In the genomic region with DNA sequence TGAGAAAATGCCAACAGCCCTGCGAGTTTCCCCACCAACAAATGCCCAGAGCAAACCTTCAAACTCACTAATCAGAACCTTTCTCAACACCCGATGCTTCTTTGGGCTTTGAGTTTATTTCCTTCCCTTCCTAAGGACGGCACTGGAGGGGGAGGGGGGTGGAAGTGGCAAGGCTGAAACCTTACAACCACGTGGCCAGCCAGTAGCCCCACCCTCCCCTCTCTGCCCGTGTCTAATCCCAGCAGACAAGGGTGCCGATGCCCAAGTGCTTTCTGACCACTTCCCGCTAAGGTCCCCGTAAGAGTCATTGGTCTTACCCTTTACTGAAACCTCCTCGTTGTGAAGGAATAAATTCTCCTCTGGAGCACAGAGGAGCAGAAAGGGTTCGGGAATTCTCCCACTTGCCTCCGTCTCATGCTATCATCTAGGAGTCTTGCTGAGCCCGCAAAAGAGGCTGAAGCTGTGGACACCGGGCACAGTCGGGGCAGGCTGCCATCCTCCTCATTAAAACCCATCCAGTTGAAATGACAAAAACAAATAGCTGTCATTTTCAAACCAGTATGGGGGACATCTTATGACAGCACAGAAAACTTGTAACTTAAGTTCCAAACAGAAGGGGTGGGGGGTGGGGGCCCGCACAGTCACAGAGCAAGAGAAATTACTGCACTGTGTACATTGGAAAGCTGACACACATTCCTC, we compare ENCODE assay signal across 8 mouse cellular contexts. TPM values are rescaled to one million over a fixed set of nuclear protein-coding genes. Genes with fewer than 3 reads are reported as not detected.
DNase-seq lines count a peak whose midpoint lies in the region; ATAC-seq and TF ChIP-seq lines count a peak whose summit lies in the region.

No protein-coding gene starts in this region.

- WGBS in bone marrow, adult 2 months: 10% methylated on average over 15 of the region's 15 CpGs
- WGBS in intestine, embryonic 16.5 days: 20% methylated on average over 15 of the region's 15 CpGs
- WGBS in liver, embryonic 15.5 days (ENCODE audit: insufficient replicate concordance): 13% methylated on average over 15 of the region's 15 CpGs
- 15% methylated on average over 15 of the region's 15 CpGs for WGBS in neural tube, embryonic 12.5 days

- no peak overlapping the region for H3K27ac ChIP-seq in bone marrow, adult 2 months (ENCODE audit: control insufficient read depth, insufficient read depth, low read depth, low read length, poor library complexity)
- no peak overlapping the region for H3K27ac ChIP-seq in intestine, embryonic 16.5 days (ENCODE audit: low read length)
- H3K27ac ChIP-seq in liver, embryonic 15.5 days (replicated peaks): no peak overlapping the region
- H3K27ac ChIP-seq in neural tube, embryonic 12.5 days: no peak overlapping the region

- no peaks in the 10 kb centered on the region for H3K9me3 ChIP-seq in intestine, embryonic 16.5 days (ENCODE audit: control insufficient read depth, low read length)
- no peaks in the 10 kb centered on the region for H3K9me3 ChIP-seq in liver, embryonic 15.5 days (replicated peaks)
- H3K9me3 ChIP-seq in neural tube, embryonic 12.5 days: no peaks in the 10 kb centered on the region

- H3K4me1 ChIP-seq in bone marrow, adult 2 months (ENCODE audit: control insufficient read depth, insufficient read depth, low read length): no peaks in the 10 kb centered on the region; the same call in 1 of the 2 replicates
- H3K4me1 ChIP-seq in intestine, embryonic 16.5 days (ENCODE audit: control insufficient read depth, insufficient read depth, low read length): peaks cover 26% of the 10 kb centered on the region
- H3K4me1 ChIP-seq in liver, embryonic 15.5 days (replicated peaks): no peaks in the 10 kb centered on the region
- peaks cover 38% of the 10 kb centered on the region for H3K4me1 ChIP-seq in neural tube, embryonic 12.5 days

- peak overlapping the region; percentile 34; the same call in 1 of the 2 replicates for H3K9ac ChIP-seq in intestine, embryonic 16.5 days (ENCODE audit: low read depth, low read length)
- no peak overlapping the region for H3K9ac ChIP-seq in liver, embryonic 15.5 days
- H3K9ac ChIP-seq in neural tube, embryonic 12.5 days: peak overlapping the region; percentile 22; the same call in 1 of the 2 replicates

- peak overlapping the region; percentile 41 for H3K4me2 ChIP-seq in intestine, embryonic 16.5 days (ENCODE audit: low read depth, low read length)
- peak overlapping the region; percentile 50 for H3K4me2 ChIP-seq in liver, embryonic 15.5 days
- H3K4me2 ChIP-seq in neural tube, embryonic 12.5 days (replicated peaks): peak overlapping the region; percentile 59

- H3K4me3 ChIP-seq in bone marrow, adult 2 months (replicated peaks; ENCODE audit: control insufficient read depth, low read depth, low read length): peak overlapping the region; percentile 12
- peak overlapping the region; percentile 20 for H3K4me3 ChIP-seq in intestine, embryonic 16.5 days (ENCODE audit: low read length)
- no peak overlapping the region; the same call in 1 of the 2 replicates for H3K4me3 ChIP-seq in liver, embryonic 15.5 days (replicated peaks)
- H3K4me3 ChIP-seq in neural tube, embryonic 12.5 days: no peak overlapping the region

- TF ChIP-seq POLR2A in bone marrow, adult 2 months (IDR thresholded peaks at IDR 0.05; ENCODE audit: borderline replicate concordance, control insufficient read depth, low read depth, low read length): no peak

- ATAC-seq in granulocyte monocyte progenitor cell, adult 5-6 weeks (replicated peaks; ENCODE audit: poor library complexity, severe bottlenecking): peak; percentile 98
- ATAC-seq in intestine, embryonic 16.5 days: peak; percentile 68
- ATAC-seq in liver, embryonic 15.5 days (ENCODE audit: insufficient read depth): peak; percentile 52; the same call in 1 of the 2 replicates
- ATAC-seq in neural tube, embryonic 12.5 days (ENCODE audit: low FRiP score, low read depth): peak; percentile 75

- H3K27me3 ChIP-seq in intestine, embryonic 16.5 days (replicated peaks; ENCODE audit: control insufficient read depth, insufficient read depth, low read length): no peaks in the 10 kb centered on the region
- no peaks in the 10 kb centered on the region for H3K27me3 ChIP-seq in liver, embryonic 15.5 days
- no peaks in the 10 kb centered on the region for H3K27me3 ChIP-seq in neural tube, embryonic 12.5 days (replicated peaks)

- no peak for TF ChIP-seq CTCF in bone marrow, adult 2 months (IDR thresholded peaks at IDR 0.05; ENCODE audit: control insufficient read depth, insufficient read depth, low read length)

- peak; percentile 22 to 23 for DNase-seq in cerebellum, postnatal 14 days
- DNase-seq in cerebellum, adult 18-20 months: no peak
- no peak for DNase-seq in left cerebral cortex, adult 18-20 months (ENCODE audit: low spot score in 2 of 2)

- H3K36me3 ChIP-seq in intestine, embryonic 16.5 days (ENCODE audit: control insufficient read depth, insufficient read depth, low read length): no peaks in the 10 kb centered on the region
- H3K36me3 ChIP-seq in liver, embryonic 15.5 days (replicated peaks): no peaks in the 10 kb centered on the region
- no peaks in the 10 kb centered on the region for H3K36me3 ChIP-seq in neural tube, embryonic 12.5 days

RNA-seq across cellular contexts. Expression of gene Adgrl2, which starts 30.9 kb away (rescaled TPM):
- polyA plus RNA-seq in bone marrow, adult 2 months (2011; ENCODE audit: insufficient read depth, insufficient read length, low replicate concordance, missing spikeins): 2.4 and 5.5 TPM in 2 replicates
- total RNA-seq in granulocyte monocyte progenitor cell, adult 5-6 weeks (2014; fragmentation: Nextera tagmentation): 5.7 and 10.0 TPM in 2 replicates
- 4.2 and 4.6 TPM in 2 replicates for total RNA-seq in granulocyte monocyte progenitor cell, adult 5-6 weeks (2017)
- 24.4 and 26.8 TPM in 2 replicates for polyA plus RNA-seq in intestine, embryonic 16.5 days (2015; fragmentation: Nextera tagmentation; extraction: Ambion mirVana)
- polyA plus RNA-seq in liver, embryonic 15.5 days (2015; fragmentation: Nextera tagmentation; extraction: Ambion mirVana): 4.4 and 5.4 TPM in 2 replicates
- polyA plus RNA-seq in neural tube, embryonic 12.5 days (2016; fragmentation: Nextera tagmentation; extraction: Ambion mirVana): 100 and 102 TPM in 2 replicates
- 100 to 1,000 TPM; 103 to 109 TPM for total RNA-seq in left cerebral cortex, adult 18-20 months (2021)

Comparison
In these comparisons a context has a peak if more than half of its experiments do, and no peak if none do; other contexts are left out.
1. DNase-seq: peak in cerebellum, postnatal 14 days (2 of 2); none in cerebellum, adult 18-20 months (0 of 2) and left cerebral cortex, adult 18-20 months (0 of 2).
2. H3K4me3 ChIP-seq: peak in bone marrow, adult 2 months (single experiment) and intestine, embryonic 16.5 days (single experiment); none in liver, embryonic 15.5 days (single experiment) and neural tube, embryonic 12.5 days (single experiment).
3. Peak in every context shown above with its lines, with median percentiles within 50 percentile points of each other: ATAC-seq and H3K4me2 ChIP-seq.